Mouse (Mus musculus) heart, postnatal 10 days (tissue): ENCODE measurements at regions not wholly inside any gene's neighbourhood (a gene's known extent, or its start where the extent isn't known, plus 50 kb on each side); places are given as distances from the start of the nearest gene placed in this dataset.

ENCODE experiments used
- DNase-seq, 2 experiments: peaks; one replicate each; pipeline ENCODE4 v3.0.0; 2021
- intact Hi-C: fragments of 180-260 bp; cut with DNase I; formaldehyde crosslinking; loops from one replicate; pipeline ENCODE4 v1.15.1; 2025

GRCm38 (mm10) chr2:115488465-115488864 is 93.1 kb upstream of the BC052040 start:
- no peak for DNase-seq
- intact Hi-C loops, result no loop called here

- intact Hi-C loops, result no loop called here
- DNase-seq, result no peak
These were observed 88.5 kb upstream of the BC052040 start for GRCm38 (mm10) chr2:115493020-115493419.

- no peak for DNase-seq
- intact Hi-C loops, result no loop called here
These were observed 81.6 kb upstream of the BC052040 start for GRCm38 (mm10) chr2:115499904-115500303.

- intact Hi-C loops, result no loop called here
- DNase-seq, result no peak
These were observed 72.0 kb upstream of the BC052040 start for GRCm38 (mm10) chr2:115509527-115509926.

- intact Hi-C loops, result loop anchor here (10.0 kb wide), 1 partner anchor 656 kb away; no protein-coding TSS in a partner anchor
- no peak for DNase-seq
These were observed 70.4 kb upstream of the BC052040 start for GRCm38 (mm10) chr2:115511146-115511545.

- no peak for DNase-seq
- intact Hi-C loops, result loop anchor here (10.0 kb wide), 1 partner anchor 657 kb away; no protein-coding TSS in a partner anchor
These were observed 69.6 kb upstream of the BC052040 start for GRCm38 (mm10) chr2:115511612-115512525.

DNA sequence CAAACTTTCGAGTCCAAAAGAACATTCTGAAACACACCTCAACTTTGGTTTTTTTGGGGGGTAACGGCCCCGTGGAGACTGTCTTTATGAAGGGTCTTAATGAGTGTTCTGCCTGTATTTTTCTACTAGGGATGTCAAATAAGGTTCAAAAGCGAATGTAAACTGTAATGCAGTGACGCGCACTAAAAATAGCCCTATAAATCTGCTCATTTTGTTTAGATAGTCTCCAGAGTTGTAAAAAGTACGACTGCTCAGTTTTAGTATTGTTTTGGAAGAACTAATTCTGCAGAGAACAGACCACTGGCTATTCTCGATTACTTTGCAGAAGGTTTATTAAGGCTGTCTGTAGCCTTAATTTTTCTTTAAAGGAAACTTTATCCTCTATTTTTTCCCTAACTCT is 68.6 kb upstream of the BC052040 start:
- intact Hi-C loops, result loop anchor here (10.0 kb wide), 1 partner anchor 658 kb away; no protein-coding TSS in a partner anchor
- DNase-seq, result no peak

GRCm38 (mm10) chr2:115513774-115514231 is 67.7 kb upstream of the BC052040 start:
- intact Hi-C loops, result loop anchor here (2.0 to 10.0 kb wide), 2 partner anchors 557 to 659 kb away; no protein-coding TSS in a partner anchor
- DNase-seq, result peak in 1 of 2 experiments; percentile 5

GRCm38 (mm10) chr2:115514831-115515428 is 66.6 kb upstream of the BC052040 start:
- DNase-seq, result peak; percentile 36 to 46
- intact Hi-C loops, result loop anchor here (2.0 to 10.0 kb wide), 4 partner anchors 342 to 660 kb away; no protein-coding TSS in a partner anchor

- intact Hi-C loops, result loop anchor here (2.0 to 10.0 kb wide), 4 partner anchors 342 to 661 kb away; no protein-coding TSS in a partner anchor
- DNase-seq, result no peak
These were observed 66.0 kb upstream of the BC052040 start for GRCm38 (mm10) chr2:115515470-115515869.

DNA sequence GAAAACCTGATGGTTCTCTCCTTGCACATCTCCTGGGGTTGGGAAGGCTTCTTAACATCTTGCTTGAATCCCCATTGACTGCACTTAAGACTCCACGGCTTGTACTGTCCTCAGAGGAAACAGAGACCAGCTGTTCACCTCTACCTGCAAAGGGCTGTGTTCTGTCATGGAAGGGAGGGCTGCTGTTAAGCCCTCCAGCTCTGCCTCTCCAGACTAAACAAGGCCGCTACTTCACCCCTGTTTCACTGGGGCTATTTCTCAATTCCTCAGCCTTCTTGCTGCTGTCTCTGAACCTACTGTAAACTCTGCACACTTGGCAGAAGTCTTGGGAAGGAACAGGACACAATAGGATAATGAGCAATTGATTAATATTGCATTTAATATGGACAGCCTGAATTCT is 64.7 kb upstream of the BC052040 start:
- no peak for DNase-seq
- intact Hi-C loops, result loop anchor here (5.0 to 10.0 kb wide), 3 partner anchors 340 to 662 kb away; no protein-coding TSS in a partner anchor

DNA sequence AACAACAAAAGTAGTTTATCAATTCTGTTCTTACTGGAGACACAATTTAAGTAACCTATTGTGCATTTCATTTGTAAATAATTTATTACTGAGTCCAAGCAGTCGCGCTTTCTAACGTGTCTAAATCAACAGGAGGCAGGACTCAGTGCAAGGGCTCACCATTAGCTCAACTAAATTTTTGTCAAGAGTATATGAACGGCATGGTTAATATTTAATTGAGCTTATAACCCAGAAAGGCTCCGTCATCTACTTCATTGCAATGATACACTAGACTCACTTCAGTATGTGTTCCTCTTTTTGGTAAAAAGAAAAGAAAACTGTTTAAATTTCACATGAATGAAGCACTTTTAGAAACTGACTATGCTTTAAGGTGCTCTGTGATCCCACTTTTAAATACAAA is 61.5 kb upstream of the BC052040 start:
- no peak for DNase-seq
- intact Hi-C loops, result loop anchor here (5.0 to 10.0 kb wide), 3 partner anchors 337 to 665 kb away; no protein-coding TSS in a partner anchor

- no peak for DNase-seq
- intact Hi-C loops, result no loop called here
These were observed 60.9 kb upstream of the BC052040 start for GRCm38 (mm10) chr2:115520413-115521139.

- intact Hi-C loops, result no loop called here
- no peak for DNase-seq
These were observed 51.6 kb upstream of the BC052040 start for GRCm38 (mm10) chr2:115529878-115530277.
